Mouse (Mus musculus) monocyte, adult 2 months (primary cell): ENCODE results near the gene Ift140.
A peak's percentile ranks its signal among the peaks of the same experiment; 100 is the strongest.
"Not testable (repeated sequence)": the region's sequence is repeated elsewhere in the genome, so short reads cannot be mapped to it uniquely, and the experiment has no call there.

Source experiments
- DNase-seq, 2 experiments: peaks; one replicate each; pipeline ENCODE4 v3.0.0; 2022; ENCODE audit warnings: low spot score in 2 of 2, low read depth in 1 of 2

Ift140 gene

GRCm38 (mm10) chr17:25115664-25116432 lies 100.0 kb downstream of the Ift140 start, which contains the start of gene Telo2:
Gene Telo2, minus strand, starts transcription at chr17:25115967.
- peak; percentile 62 to 88 for DNase-seq

GRCm38 (mm10) chr17:25117263-25117662 lies 101.4 kb downstream of the Ift140 start:
- no peak for DNase-seq

GRCm38 (mm10) chr17:25120406-25120805 lies 104.5 kb downstream of the Ift140 start, which contains the start of gene Ptx4:
Gene Ptx4, plus strand, starts transcription at chr17:25120760.
- DNase-seq, result no peak

GRCm38 (mm10) chr17:25123979-25124378 lies 108.1 kb downstream of the Ift140 start:
- no peak for DNase-seq

DNA sequence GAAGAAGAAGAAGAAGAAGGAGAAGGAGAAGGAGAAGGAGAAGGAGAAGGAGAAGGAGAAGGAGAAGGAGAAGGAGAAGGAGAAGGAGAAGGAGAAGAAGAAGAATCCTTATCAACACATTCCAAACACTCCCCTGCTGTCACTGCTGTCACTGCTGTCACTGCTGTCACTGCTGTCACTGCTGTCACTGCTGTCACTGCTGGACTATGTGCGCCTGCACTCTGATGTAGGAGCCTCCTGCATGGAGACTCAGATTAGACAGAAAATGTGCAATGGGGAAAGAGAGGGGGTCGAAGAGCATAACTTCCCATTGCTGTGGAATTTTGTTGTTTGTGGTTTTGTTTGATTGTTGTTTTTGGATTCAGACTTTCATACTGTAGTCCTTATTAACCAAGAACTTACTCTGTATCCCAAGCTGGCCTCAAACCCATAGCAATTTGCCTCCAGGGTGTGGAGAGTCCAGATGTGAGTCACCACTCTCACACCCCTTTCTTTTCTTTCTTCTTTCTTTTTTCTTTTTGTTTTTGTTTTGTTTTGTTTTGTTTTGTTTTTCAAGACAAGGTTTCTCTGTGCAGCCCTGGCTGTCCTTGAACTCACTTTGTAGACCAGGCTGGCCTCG lies 109.7 kb downstream of the Ift140 start:
- not testable (repeated sequence) for DNase-seq

- no peak for DNase-seq
These were observed 111.2 kb downstream of the Ift140 start for GRCm38 (mm10) chr17:25127079-25127478.

GRCm38 (mm10) chr17:25127681-25128080 lies 111.8 kb downstream of the Ift140 start:
- no peak for DNase-seq

DNA sequence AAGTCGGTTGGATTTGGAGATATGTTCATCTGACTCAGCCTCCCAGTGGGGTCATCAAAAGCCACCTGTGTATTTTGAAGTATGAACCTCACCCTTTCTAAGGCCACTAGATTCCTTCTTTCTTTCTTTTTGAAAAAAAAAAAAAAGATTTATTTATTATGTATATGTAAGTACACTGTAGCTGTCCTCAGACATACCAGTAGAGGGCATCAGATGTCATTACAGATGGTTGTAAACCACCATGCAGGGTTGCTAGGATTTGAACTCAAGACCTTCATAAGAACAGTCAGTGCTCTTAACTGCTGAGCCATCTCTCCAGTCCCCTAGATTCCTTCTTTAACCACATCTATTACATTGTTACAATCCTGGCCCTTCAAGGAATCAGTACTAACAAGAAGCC lies 114.2 kb downstream of the Ift140 start:
- DNase-seq, result no peak

GRCm38 (mm10) chr17:25133275-25133698 lies 117.4 kb downstream of the Ift140 start, which contains the start of gene Clcn7:
Gene Clcn7, plus strand, starts transcription at chr17:25133391.
- peak; percentile 55 to 81 for DNase-seq

GRCm38 (mm10) chr17:25135622-25136021 lies 119.7 kb downstream of the Ift140 start:
- DNase-seq, result no peak

- no peak for DNase-seq
These were observed 122.9 kb downstream of the Ift140 start for GRCm38 (mm10) chr17:25138803-25139202.

- DNase-seq, result no peak
These were observed 124.1 kb downstream of the Ift140 start for GRCm38 (mm10) chr17:25139960-25140359.
